Mouse (Mus musculus): ENCODE results near the gene Prkcd. TPM values are rescaled to one million over a fixed set of nuclear protein-coding genes. Genes with fewer than 3 reads are reported as not detected.

Gene Prkcd
- polyA plus RNA-seq, 1 experiment from 2014 or later, result 62.8 TPM

GRCm38 (mm10) chr14:30619982-30620578 lies 5.9 kb downstream of the Prkcd start:
- 79% methylated on average over 7 of the region's 7 CpGs for WGBS
- Histone ChIP-seq H3K36me3 (ENCODE audit: control insufficient read depth, insufficient read depth, low read length) (no peaks in the 10 kb centered on the region), H3K9me3 (ENCODE audit: control insufficient read depth, low read length) (no peaks in the 10 kb centered on the region), H3K9ac (ENCODE audit: low read length) (no peak overlapping the region), H3K4me2 (replicated peaks; ENCODE audit: low read depth) (no peak overlapping the region), H3K4me3 (ENCODE audit: low read depth, low read length) (no peak overlapping the region), H3K27me3 (ENCODE audit: control insufficient read depth, insufficient read depth, low read length) (no peaks in the 10 kb centered on the region), H3K4me1 (replicated peaks; ENCODE audit: control insufficient read depth, insufficient read depth) (no peaks in the 10 kb centered on the region; the same call in 1 of the 2 replicates), H3K27ac (replicated peaks) (no peak overlapping the region)
- no peak for TF ChIP-seq CTCF (IDR thresholded peaks at IDR 0.05; ENCODE audit: low read depth)
- no peak for TF ChIP-seq EP300 (optimal IDR thresholded peaks at IDR 0.05)
- ATAC-seq (ENCODE audit: low FRiP score, low TSS enrichment), result no peak
- DNase-seq (ENCODE audit: low spot score), result no peak

DNA sequence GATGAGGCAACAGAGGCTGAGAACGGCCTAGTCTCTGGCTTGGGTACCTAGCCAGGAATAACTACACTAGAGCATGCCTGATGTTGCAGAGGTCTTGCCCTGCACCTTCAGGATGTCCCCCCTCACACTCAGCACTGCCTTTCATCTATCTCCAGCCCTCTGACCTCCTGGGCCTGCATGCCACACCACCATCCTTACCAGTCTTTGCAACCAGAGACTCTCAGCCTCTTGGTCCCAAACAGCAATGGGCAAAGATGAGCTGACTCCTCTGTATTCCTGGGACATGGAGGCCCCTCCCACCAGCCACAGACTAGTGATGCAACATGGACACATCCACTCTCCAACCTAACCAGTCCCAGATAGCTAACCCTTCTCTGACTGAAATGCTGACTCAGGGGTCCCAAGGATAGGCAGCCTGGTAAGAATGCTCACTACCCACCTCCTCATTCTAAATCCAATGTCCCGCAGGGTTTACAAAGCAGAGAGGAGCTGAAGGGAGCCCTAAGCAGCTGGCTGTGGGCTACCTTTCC lies 7.2 kb downstream of the Prkcd start:
- Histone ChIP-seq H3K36me3 (ENCODE audit: control insufficient read depth, insufficient read depth, low read length) (no peaks in the 10 kb centered on the region), H3K9ac (ENCODE audit: low read length) (no peak overlapping the region), H3K4me3 (ENCODE audit: low read depth, low read length) (no peak overlapping the region), H3K9me3 (ENCODE audit: control insufficient read depth, low read length) (no peaks in the 10 kb centered on the region), H3K27me3 (ENCODE audit: control insufficient read depth, insufficient read depth, low read length) (no peaks in the 10 kb centered on the region), H3K4me2 (replicated peaks; ENCODE audit: low read depth) (no peak overlapping the region), H3K4me1 (replicated peaks; ENCODE audit: control insufficient read depth, insufficient read depth) (peaks cover 2% of the 10 kb centered on the region; the same call in 1 of the 2 replicates), H3K27ac (replicated peaks) (no peak overlapping the region)
- ATAC-seq (ENCODE audit: low FRiP score, low TSS enrichment) (no peak), DNase-seq (ENCODE audit: low spot score) (no peak)
- WGBS, result 95% methylated on average over 2 of the region's 2 CpGs
- TF ChIP-seq EP300 (optimal IDR thresholded peaks at IDR 0.05) (no peak), CTCF (IDR thresholded peaks at IDR 0.05; ENCODE audit: low read depth) (no peak)

DNA sequence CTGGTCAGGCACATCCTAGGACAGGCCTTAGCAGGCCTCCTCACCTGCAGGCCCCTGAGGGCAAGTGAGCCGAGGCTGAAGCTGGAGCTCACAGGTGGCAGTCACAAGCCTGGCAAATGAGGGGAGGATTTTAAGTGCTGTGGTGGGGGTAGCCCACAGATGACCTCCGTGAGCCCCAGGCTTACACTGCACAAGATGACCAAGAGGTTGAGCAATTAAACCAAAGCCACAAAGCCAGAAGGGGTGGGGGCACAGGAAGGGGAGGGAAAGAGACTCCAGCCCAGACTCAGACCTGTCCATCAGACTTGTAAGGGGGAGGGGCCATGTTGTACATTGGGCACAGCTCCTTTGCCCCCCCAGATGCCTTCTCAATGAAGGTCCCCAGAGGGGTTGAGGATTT lies 9.3 kb downstream of the Prkcd start:
- no peak for ATAC-seq (ENCODE audit: low FRiP score, low TSS enrichment)
- 62% methylated on average over 2 of the region's 2 CpGs for WGBS
- no peak for DNase-seq (ENCODE audit: low spot score)
- H3K27ac ChIP-seq (replicated peaks), result no peak overlapping the region
- no peaks in the 10 kb centered on the region for H3K36me3 ChIP-seq (ENCODE audit: control insufficient read depth, insufficient read depth, low read length)
- H3K9ac ChIP-seq (ENCODE audit: low read length), result no peak overlapping the region
- H3K4me2 ChIP-seq (replicated peaks; ENCODE audit: low read depth), result no peak overlapping the region
- H3K27me3 ChIP-seq (ENCODE audit: control insufficient read depth, insufficient read depth, low read length), result no peaks in the 10 kb centered on the region
- no peak for TF ChIP-seq CTCF (IDR thresholded peaks at IDR 0.05; ENCODE audit: low read depth)
- TF ChIP-seq EP300 (optimal IDR thresholded peaks at IDR 0.05), result no peak
- H3K9me3 ChIP-seq (ENCODE audit: control insufficient read depth, low read length), result no peaks in the 10 kb centered on the region
- no peak overlapping the region for H3K4me3 ChIP-seq (ENCODE audit: low read depth, low read length)
- 0 out of 2 replicates have a peak, but pooled peaks cover 2% of the 10 kb centered on the region for H3K4me1 ChIP-seq (replicated peaks; ENCODE audit: control insufficient read depth, insufficient read depth)

- TF ChIP-seq CTCF (IDR thresholded peaks at IDR 0.05; ENCODE audit: low read depth), result no peak
- no peak for TF ChIP-seq EP300 (optimal IDR thresholded peaks at IDR 0.05)
- Histone ChIP-seq H3K27me3 (ENCODE audit: control insufficient read depth, insufficient read depth, low read length) (no peaks in the 10 kb centered on the region), H3K4me3 (ENCODE audit: low read depth, low read length) (no peak overlapping the region), H3K9me3 (ENCODE audit: control insufficient read depth, low read length) (no peaks in the 10 kb centered on the region), H3K9ac (ENCODE audit: low read length) (no peak overlapping the region), H3K4me1 (replicated peaks; ENCODE audit: control insufficient read depth, insufficient read depth) (0 out of 2 replicates have a peak, but pooled peaks cover 2% of the 10 kb centered on the region), H3K27ac (replicated peaks) (no peak overlapping the region), H3K4me2 (replicated peaks; ENCODE audit: low read depth) (no peak overlapping the region), H3K36me3 (ENCODE audit: control insufficient read depth, insufficient read depth, low read length) (peaks cover 9% of the 10 kb centered on the region; the same call in 1 of the 2 replicates)
- DNase-seq (ENCODE audit: low spot score), result no peak
- ATAC-seq (ENCODE audit: low FRiP score, low TSS enrichment), result no peak
- 74% methylated on average over 2 of the region's 2 CpGs for WGBS
Observed at GRCm38 (mm10) chr14:30612962-30613715, 12.9 kb downstream of the Prkcd start.

DNA sequence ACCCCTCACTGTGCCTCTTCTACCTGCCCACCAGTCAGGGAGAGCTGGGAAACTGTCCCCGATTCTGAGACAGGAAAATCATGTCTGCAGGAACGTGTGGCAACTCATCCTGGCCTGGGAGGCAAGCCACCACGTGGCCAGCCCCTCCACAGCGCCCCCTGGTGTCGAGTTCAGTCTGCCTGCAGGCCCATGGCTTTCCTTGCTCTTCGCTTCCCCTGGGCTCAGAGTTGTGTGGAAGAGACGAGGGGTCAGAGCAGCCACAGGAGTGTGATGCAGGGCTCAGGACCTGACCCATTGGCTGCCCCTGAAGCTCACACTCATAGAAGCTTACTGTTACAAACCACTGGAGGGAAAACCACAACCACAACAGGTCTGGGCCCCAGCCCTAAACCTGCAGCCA lies 13.5 kb downstream of the Prkcd start:
- Histone ChIP-seq H3K4me1 (replicated peaks; ENCODE audit: control insufficient read depth, insufficient read depth) (0 out of 2 replicates have a peak, but pooled peaks cover 2% of the 10 kb centered on the region), H3K27ac (replicated peaks) (no peak overlapping the region), H3K9ac (ENCODE audit: low read length) (no peak overlapping the region), H3K4me3 (ENCODE audit: low read depth, low read length) (no peak overlapping the region), H3K9me3 (ENCODE audit: control insufficient read depth, low read length) (no peaks in the 10 kb centered on the region), H3K4me2 (replicated peaks; ENCODE audit: low read depth) (no peak overlapping the region), H3K36me3 (ENCODE audit: control insufficient read depth, insufficient read depth, low read length) (peaks cover 9% of the 10 kb centered on the region; the same call in 1 of the 2 replicates), H3K27me3 (ENCODE audit: control insufficient read depth, insufficient read depth, low read length) (no peaks in the 10 kb centered on the region)
- no peak for TF ChIP-seq EP300 (optimal IDR thresholded peaks at IDR 0.05)
- peak; percentile 95 for TF ChIP-seq CTCF (IDR thresholded peaks at IDR 0.05; ENCODE audit: low read depth)
- peak; percentile 60 for ATAC-seq (ENCODE audit: low FRiP score, low TSS enrichment)
- 22% methylated on average over 7 of the region's 7 CpGs for WGBS
- peak; percentile 86 for DNase-seq (ENCODE audit: low spot score)
